Mouse (Mus musculus): ENCODE data around the gene Negr1.

DNA sequence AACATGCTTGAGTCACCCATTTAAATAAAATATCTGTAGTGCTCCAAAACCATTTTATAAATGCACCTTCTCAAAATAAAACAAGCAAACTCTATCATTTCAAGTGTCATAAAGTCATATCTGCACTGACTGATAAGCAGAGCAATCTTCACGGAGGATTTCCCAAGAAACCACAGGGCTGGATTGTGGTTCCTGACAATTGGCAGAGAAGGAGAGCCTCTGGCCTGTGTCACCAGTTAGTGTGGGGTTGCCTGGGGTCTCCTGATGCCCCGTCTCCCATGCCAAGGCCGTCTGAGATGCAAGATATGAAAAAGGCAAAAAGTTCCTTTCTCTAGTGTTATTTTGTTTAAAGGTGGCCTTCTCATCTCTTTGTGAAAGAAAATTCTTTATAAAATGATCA, 77.8 kb downstream of the Negr1 start:
- TF ChIP-seq CTCF (IDR thresholded peaks at IDR 0.05) (no peak), POLR2A (IDR thresholded peaks at IDR 0.05; ENCODE audit: insufficient read depth, low read depth, low read length) (no peak), EP300 (IDR thresholded peaks at IDR 0.05; ENCODE audit: insufficient read depth, low read depth, low read length) (no peak)

All from heart, adult 2 months (tissue).